Mouse (Mus musculus): ENCODE data around the gene Slc39a5. TPM values are rescaled to one million over a fixed set of nuclear protein-coding genes. Genes with fewer than 3 reads are reported as not detected.

The Slc39a5 gene
- polyA plus RNA-seq, 1 experiment from 2014 or later = 47.1 TPM

- peaks cover 92% of the 10 kb centered on the region for H3K36me3 ChIP-seq
- H3K9ac ChIP-seq = no peak overlapping the region
- WGBS = 87% methylated on average over 8 of the region's 8 CpGs
- H3K4me3 ChIP-seq (replicated peaks) = no peak overlapping the region
- ATAC-seq (replicated peaks; ENCODE audit: low FRiP score) = no peak
- H3K4me1 ChIP-seq = peaks cover 19% of the 10 kb centered on the region
- H3K27me3 ChIP-seq = no peaks in the 10 kb centered on the region
- H3K4me2 ChIP-seq = no peak overlapping the region
- H3K27ac ChIP-seq = no peak overlapping the region
- H3K9me3 ChIP-seq (replicated peaks) = no peaks in the 10 kb centered on the region
Measured at GRCm38 (mm10) chr10:128382482-128382881, 18.5 kb downstream of the Slc39a5 start.

DNA sequence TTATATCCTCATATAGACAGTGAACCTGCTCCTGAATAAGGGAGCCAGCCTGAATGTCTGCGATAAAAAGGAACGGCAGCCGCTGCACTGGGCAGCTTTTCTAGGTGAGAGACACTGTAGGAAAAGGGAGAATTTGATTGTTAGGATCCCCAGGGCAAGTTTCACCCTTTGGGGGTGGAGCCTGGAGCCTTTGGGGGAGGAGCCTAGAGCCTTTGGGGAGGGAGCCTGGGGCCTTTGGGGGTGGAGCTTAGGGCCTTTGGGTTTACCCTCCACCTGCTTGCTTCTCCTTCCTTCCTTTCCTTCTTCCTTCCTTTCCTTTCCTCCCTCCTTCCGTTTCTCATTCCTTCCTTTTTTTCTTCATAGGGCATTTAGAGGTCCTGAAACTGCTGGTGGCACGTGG is 20.5 kb downstream of the Slc39a5 start:
- ATAC-seq (replicated peaks; ENCODE audit: low FRiP score) = no peak
- H3K36me3 ChIP-seq = peaks cover 73% of the 10 kb centered on the region
- 91% methylated on average over 5 of the region's 5 CpGs for WGBS

DNA sequence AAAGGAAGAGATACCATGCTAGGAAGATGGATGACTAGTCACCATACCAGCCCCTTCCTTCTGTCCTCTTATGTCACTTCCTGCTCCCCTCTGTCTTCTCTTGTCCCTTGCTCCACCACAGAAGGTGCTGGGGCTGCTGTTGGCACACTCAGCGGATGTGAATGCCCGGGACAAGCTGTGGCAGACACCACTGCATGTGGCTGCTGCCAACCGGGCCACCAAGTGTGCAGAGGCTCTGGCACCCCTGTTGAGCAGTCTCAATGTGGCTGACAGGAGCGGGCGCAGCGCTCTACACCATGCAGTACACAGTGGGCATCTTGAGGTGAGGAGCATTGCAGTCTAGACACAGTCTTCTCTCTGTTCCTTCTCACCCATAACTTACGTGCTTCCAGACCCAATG is 21.8 kb downstream of the Slc39a5 start:
- Histone ChIP-seq H3K4me1 (peaks cover 28% of the 10 kb centered on the region), H3K27me3 (no peaks in the 10 kb centered on the region), H3K4me3 (replicated peaks) (0 out of 2 replicates have a peak overlapping the region, but pooled peaks have one; percentile 74), H3K4me2 (no peak overlapping the region), H3K27ac (no peak overlapping the region), H3K9me3 (replicated peaks) (no peaks in the 10 kb centered on the region), H3K9ac (no peak overlapping the region; the same call in 1 of the 2 replicates), H3K36me3 (peaks cover 60% of the 10 kb centered on the region)
- no peak for ATAC-seq (replicated peaks; ENCODE audit: low FRiP score)
- 97% methylated on average over 7 of the region's 7 CpGs for WGBS

More for the DNA sequence above, 20.5 kb downstream of the Slc39a5 start:
- no peak overlapping the region for H3K4me3 ChIP-seq (replicated peaks)
- H3K27me3 ChIP-seq = no peaks in the 10 kb centered on the region
- no peak overlapping the region for H3K9ac ChIP-seq
- peaks cover 28% of the 10 kb centered on the region for H3K4me1 ChIP-seq
- H3K4me2 ChIP-seq = no peak overlapping the region
- H3K27ac ChIP-seq = no peak overlapping the region
- H3K9me3 ChIP-seq (replicated peaks) = no peaks in the 10 kb centered on the region

- H3K4me2 ChIP-seq = peak overlapping the region; percentile 85
- H3K4me1 ChIP-seq = peaks cover 28% of the 10 kb centered on the region
- H3K27ac ChIP-seq = no peak overlapping the region
- H3K27me3 ChIP-seq = no peaks in the 10 kb centered on the region
- WGBS = 71% methylated on average over 3 of the region's 3 CpGs
- peak overlapping the region; percentile 74 for H3K4me3 ChIP-seq (replicated peaks)
- no peaks in the 10 kb centered on the region for H3K9me3 ChIP-seq (replicated peaks)
- peak overlapping the region; percentile 92; the same call in 1 of the 2 replicates for H3K9ac ChIP-seq
- no peak for ATAC-seq (replicated peaks; ENCODE audit: low FRiP score)
- peaks cover 52% of the 10 kb centered on the region for H3K36me3 ChIP-seq
Measured at GRCm38 (mm10) chr10:128378462-128378861, 22.6 kb downstream of the Slc39a5 start.

DNA sequence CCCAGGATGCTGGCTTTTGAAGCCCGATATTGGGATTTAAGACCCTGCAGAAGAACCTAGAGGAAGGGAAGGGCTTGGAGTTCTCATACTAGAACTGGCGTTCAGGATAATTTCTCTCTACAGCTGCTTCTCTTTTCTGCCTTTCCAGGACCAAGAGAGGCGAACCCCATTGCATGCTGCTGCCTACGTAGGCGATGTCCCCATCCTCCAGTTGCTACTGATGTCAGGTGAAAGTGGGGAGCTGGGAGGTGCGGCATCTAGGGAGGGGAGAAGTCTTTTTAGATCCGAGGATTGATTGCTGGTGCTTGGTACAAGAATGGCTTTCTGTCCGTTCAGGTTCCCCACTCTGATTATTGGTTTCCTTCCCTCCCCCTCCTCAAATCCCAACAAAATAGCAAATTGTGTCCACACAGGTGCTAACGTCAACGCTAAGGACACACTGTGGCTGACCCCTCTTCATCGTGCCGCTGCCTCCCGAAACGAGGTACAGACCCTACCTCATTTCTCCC is 23.0 kb downstream of the Slc39a5 start:
- Histone ChIP-seq H3K27ac (peak overlapping the region; percentile 96), H3K4me3 (replicated peaks) (peak overlapping the region; percentile 74), H3K9ac (peak overlapping the region; percentile 92), H3K36me3 (peaks cover 47% of the 10 kb centered on the region), H3K4me1 (peaks cover 28% of the 10 kb centered on the region), H3K9me3 (replicated peaks) (no peaks in the 10 kb centered on the region), H3K27me3 (no peaks in the 10 kb centered on the region), H3K4me2 (peak overlapping the region; percentile 85)
- WGBS = 51% methylated on average over 14 of the region's 14 CpGs
- no peak for ATAC-seq (replicated peaks; ENCODE audit: low FRiP score)

DNA sequence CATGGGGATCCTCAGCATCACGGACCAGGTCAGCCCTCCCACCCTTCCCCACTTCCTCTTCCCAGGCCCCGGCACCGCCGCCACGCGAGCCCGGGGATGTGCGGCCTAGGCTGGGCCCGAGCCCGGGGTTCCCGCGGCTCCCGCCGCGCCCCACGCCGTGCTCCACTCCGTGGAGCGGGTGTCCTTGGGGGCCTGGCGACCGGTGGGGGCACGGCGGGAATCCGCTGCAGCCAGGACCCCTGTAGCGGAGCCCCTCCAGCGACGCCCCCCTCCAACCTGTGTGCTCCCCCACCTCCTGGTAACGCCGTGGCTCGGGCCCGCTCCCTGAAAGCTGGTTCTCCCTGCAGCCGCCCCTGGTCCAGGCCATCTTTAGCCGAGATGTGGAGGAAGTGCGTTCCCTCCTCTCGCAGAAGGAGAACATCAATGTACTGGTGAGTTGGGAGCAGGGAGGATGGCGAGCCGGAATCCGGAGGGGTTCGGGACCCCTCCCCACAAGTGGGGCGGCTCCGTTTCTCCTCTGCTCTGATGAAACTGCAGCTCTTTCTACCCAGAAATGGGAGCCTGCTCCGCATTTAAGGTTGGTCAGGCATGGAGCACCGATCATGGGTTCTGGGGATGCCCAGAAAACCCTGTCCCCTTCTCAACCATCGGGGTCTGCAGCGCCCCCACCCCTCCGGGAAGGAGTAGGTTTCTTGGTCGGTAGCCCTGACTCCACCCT is 23.6 kb downstream of the Slc39a5 start:
- WGBS = 0% methylated on average over 47 of the region's 47 CpGs
- H3K4me1 ChIP-seq = peaks cover 28% of the 10 kb centered on the region
- peak; percentile 77 for ATAC-seq (replicated peaks; ENCODE audit: low FRiP score)
- peak overlapping the region; percentile 74 for H3K4me3 ChIP-seq (replicated peaks)
- no peaks in the 10 kb centered on the region for H3K9me3 ChIP-seq (replicated peaks)
- peaks cover 41% of the 10 kb centered on the region for H3K36me3 ChIP-seq
- no peaks in the 10 kb centered on the region for H3K27me3 ChIP-seq
- H3K9ac ChIP-seq = peak overlapping the region; percentile 92
- H3K4me2 ChIP-seq = peak overlapping the region; percentile 85
- H3K27ac ChIP-seq = peak overlapping the region; percentile 96

GRCm38 (mm10) chr10:128376455-128377211 is 24.4 kb downstream of the Slc39a5 start, which contains the start of gene Ankrd52:
Ankrd52 (plus strand) TSS chr10:128377115.
- 1% methylated on average over 48 of the region's 73 CpGs for WGBS

GRCm38 (mm10) chr10:128376099-128376454 is 25.0 kb downstream of the Slc39a5 start:
- 48% methylated on average over 4 of the region's 4 CpGs for WGBS
- H3K4me1 ChIP-seq = peaks cover 28% of the 10 kb centered on the region
- no peak for ATAC-seq (replicated peaks; ENCODE audit: low FRiP score)
- H3K9me3 ChIP-seq (replicated peaks) = no peaks in the 10 kb centered on the region
- no peaks in the 10 kb centered on the region for H3K27me3 ChIP-seq
- H3K9ac ChIP-seq = peak overlapping the region; percentile 92
- peaks cover 28% of the 10 kb centered on the region for H3K36me3 ChIP-seq
- peak overlapping the region; percentile 85 for H3K4me2 ChIP-seq
- peak overlapping the region; percentile 96 for H3K27ac ChIP-seq
- peak overlapping the region; percentile 74 for H3K4me3 ChIP-seq (replicated peaks)

More at GRCm38 (mm10) chr10:128376455-128377211, 24.4 kb downstream of the Slc39a5 start, which contains the start of gene Ankrd52:
- no peaks in the 10 kb centered on the region for H3K27me3 ChIP-seq
- H3K36me3 ChIP-seq = peaks cover 33% of the 10 kb centered on the region
- H3K27ac ChIP-seq = peak within 1 kb of the TSS; percentile 96
- peak within 1 kb of the TSS; percentile 74 for H3K4me3 ChIP-seq (replicated peaks)
- ATAC-seq (replicated peaks; ENCODE audit: low FRiP score) = peak; percentile 95
- H3K9ac ChIP-seq = peak within 1 kb of the TSS; percentile 92
- H3K4me2 ChIP-seq = peak within 1 kb of the TSS; percentile 85
- peaks cover 28% of the 10 kb centered on the region for H3K4me1 ChIP-seq
- no peaks in the 10 kb centered on the region for H3K9me3 ChIP-seq (replicated peaks)

- Histone ChIP-seq H3K9ac (no peak overlapping the region), H3K4me3 (replicated peaks) (no peak overlapping the region), H3K4me2 (no peak overlapping the region), H3K9me3 (replicated peaks) (no peaks in the 10 kb centered on the region), H3K4me1 (peaks cover 32% of the 10 kb centered on the region), H3K36me3 (peaks cover 11% of the 10 kb centered on the region), H3K27ac (no peak overlapping the region), H3K27me3 (no peaks in the 10 kb centered on the region)
- 78% methylated on average over 6 of the region's 6 CpGs for WGBS
- no peak for ATAC-seq (replicated peaks; ENCODE audit: low FRiP score)
Measured at GRCm38 (mm10) chr10:128374393-128374792, 26.6 kb downstream of the Slc39a5 start.

- no peaks in the 10 kb centered on the region for H3K9me3 ChIP-seq (replicated peaks)
- no peak overlapping the region for H3K9ac ChIP-seq
- 69% methylated on average over 6 of the region's 6 CpGs for WGBS
- H3K27me3 ChIP-seq = no peaks in the 10 kb centered on the region
- H3K36me3 ChIP-seq = no peaks in the 10 kb centered on the region
- no peak overlapping the region for H3K4me3 ChIP-seq (replicated peaks)
- peak overlapping the region; percentile 1; the same call in 1 of the 2 replicates for H3K27ac ChIP-seq
- peaks cover 24% of the 10 kb centered on the region for H3K4me1 ChIP-seq
- H3K4me2 ChIP-seq = no peak overlapping the region
- ATAC-seq (replicated peaks; ENCODE audit: low FRiP score) = no peak
Measured at GRCm38 (mm10) chr10:128372989-128373748, 27.9 kb downstream of the Slc39a5 start.

- H3K9ac ChIP-seq = no peak overlapping the region
- H3K27me3 ChIP-seq = no peaks in the 10 kb centered on the region
- no peak overlapping the region for H3K27ac ChIP-seq
- H3K4me2 ChIP-seq = no peak overlapping the region
- no peak overlapping the region for H3K4me3 ChIP-seq (replicated peaks)
- WGBS = 76% methylated on average over 5 of the region's 5 CpGs
- ATAC-seq (replicated peaks; ENCODE audit: low FRiP score) = no peak
- peaks cover 26% of the 10 kb centered on the region for H3K4me1 ChIP-seq
- no peaks in the 10 kb centered on the region for H3K9me3 ChIP-seq (replicated peaks)
- no peaks in the 10 kb centered on the region for H3K36me3 ChIP-seq
Measured at GRCm38 (mm10) chr10:128372142-128372541, 28.9 kb downstream of the Slc39a5 start.

Measured in kidney, embryonic 15.5 days (tissue).